Mouse (Mus musculus) forelimb bud, embryonic 11.5 days (tissue): ENCODE measurements around the gene Rnf181.

Source experiments
- DNase-seq: peaks from one replicate; pipeline ENCODE4 v3.0.0-alpha.2; 2012; ENCODE audit warnings: low read depth, low spot score

Rnf181 gene

GRCm38 (mm10) chr6:72360599-72360935, 6.2 kb downstream of the Rnf181 start:
- no peak for DNase-seq

DNA sequence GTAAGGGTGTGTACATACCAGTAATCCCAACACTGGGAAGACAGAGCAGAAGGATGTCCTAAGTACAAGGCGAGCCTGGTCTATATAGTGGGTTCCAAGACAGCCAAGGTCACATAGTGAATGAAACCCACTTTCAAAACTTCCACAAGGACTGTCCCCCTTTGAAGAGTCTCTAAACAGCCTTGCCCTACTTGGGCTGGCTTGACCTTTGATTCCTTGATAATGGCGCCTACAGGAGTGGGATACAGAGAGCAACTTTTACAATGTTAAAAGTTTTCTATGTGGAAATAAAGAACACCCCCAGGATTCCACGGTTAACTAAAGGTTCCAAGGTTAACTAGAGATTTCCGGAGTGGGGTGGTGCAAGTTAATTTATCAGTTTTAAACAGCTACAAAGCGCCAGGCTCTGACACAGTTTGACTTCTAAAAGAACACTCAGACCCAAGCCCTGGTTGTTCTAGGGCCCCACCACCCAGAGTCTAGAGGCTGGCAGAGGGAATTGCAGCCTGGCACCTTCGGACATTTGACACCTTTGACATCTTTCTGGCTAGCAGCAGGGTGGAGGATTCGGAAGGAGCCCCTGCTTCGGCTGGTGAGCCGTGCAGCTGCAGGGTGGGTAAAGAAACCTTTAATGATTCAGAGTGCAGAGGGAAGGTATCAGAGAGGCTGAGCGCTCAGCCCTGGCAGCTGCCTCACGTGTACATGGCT, 6.7 kb downstream of the Rnf181 start:
- DNase-seq, result no peak

GRCm38 (mm10) chr6:72359343-72359742, 7.4 kb downstream of the Rnf181 start:
- DNase-seq, result no peak

GRCm38 (mm10) chr6:72358086-72358764, 8.5 kb downstream of the Rnf181 start:
- DNase-seq, result no peak

GRCm38 (mm10) chr6:72357164-72358079, 9.3 kb downstream of the Rnf181 start:
- no peak for DNase-seq

DNA sequence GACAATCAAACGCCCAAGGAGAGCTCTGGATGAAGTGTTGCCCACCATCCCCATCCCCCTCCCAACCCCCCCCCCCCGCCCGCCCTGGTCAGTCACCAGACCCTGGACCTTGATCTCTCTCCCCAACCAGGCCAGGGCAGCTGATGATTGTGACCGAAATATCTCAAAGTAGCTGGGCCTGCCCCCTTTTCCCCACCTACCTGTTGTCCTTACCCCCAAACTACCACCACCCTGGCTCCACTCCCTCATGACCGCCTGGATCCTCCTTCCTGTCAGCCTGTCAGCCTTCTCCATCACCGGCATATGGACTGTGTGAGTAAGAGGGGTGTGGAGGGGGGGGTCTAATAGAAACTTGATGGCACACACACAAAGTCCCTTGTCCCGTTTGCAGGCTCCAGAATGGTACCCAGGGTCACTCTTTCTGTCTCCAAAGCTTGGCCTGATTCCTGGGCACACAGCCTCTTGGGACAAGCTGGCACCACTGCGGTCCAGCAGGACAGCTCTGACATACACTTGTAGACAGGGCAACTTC, 10.7 kb downstream of the Rnf181 start:
- DNase-seq, result no peak

DNA sequence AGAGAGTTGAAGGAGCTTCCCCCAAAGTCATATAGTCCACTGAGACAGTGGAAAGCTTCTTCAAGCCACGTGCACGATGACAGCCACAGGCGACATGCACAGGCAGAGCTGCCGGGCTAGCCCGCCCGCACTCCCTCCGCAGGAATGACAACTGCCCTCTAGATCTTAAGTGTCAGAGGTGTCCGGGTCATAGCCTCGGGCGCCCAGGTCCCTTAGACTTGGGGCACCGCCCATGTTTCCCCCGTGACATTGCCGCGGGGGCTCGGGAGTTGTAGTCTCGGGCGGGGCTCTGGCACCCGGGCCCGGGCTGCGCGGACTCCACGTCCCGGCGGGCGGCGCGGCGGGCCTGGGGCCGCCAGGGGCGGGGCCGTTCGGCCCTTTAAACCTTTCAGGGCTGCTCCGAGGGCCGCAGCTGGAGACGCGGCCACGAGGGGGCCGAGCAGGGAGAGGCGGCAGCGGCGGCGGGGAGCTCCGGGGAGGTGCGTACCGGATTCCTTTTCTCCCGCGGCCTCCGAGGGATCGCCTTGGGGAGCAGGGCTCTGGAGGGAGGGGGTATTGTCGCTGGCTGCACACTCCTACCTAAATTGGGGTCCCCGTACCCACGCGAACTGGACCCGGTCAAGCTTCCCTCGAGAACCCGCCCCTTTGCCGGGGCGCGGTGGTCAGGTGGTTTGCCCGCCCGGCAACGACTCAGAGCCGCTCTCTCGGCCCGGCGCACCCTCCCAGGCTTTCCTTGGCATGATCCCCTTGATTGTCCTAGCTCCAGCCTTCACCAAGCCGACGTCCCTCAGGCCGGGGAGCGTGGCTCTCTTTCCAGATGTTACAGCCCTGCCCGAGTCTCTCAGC, 11.5 kb downstream of the Rnf181 start, which contains the start of gene Tmem150a:
Gene Tmem150a, plus strand, starts transcription at position 382 of the 846 bp plus-strand sequence.
- DNase-seq, result peak; percentile 57

DNA sequence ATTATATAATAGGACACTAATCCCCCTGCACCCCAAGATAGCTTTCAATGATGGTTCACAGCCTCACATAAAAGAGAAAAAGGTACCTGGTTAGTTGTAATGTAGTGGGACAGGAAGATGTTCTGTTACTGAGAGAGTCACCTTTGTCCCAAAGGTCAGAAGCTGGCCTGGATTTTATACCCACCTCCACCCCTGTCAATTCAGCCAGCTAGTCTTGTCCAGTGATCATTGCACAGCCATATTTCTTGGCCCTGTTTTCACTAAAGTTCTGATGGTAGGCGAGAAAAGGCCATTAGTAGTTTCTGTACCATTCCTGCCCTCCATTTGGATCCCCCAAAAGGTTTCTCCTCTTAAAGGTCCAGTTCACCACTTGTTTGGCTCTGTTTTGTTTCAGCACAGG, 12.7 kb downstream of the Rnf181 start:
- DNase-seq, result no peak

DNA sequence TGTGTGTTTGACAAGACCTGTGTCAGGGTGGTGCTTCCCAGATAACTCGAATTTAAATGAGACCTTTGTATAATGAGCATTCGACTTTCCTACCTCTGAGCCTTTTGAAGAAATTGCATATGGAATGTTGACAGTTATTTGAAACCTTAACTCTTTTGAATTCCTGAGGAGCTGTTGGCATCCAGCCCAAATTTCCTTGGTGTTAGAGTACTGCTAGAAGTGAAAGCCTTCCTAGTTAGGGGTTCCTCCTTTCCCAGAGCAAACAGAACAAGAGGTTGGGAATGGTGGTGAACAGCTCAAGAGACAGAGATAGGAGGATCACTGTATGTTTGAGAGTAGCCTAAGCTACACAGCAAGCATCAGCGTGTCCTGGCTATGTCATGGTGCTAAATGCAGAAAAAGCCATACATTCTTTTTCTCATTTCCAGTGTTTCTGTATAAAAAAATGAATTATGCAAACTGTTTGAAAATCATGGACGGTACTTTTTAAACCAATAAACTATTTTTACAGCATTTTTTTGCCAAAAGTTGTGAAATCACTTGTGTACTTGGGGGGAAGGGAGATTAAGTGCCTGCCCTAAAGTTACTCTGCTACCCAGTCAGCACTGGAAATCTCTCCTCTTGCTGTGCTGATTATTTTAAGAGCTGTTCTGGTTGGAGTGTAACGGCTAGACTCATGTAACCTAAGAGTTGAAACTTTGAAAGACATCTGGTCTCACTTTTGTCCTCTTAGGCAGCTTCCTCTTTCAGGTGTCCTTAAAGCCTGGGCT, 13.9 kb downstream of the Rnf181 start:
- DNase-seq, result no peak

DNA sequence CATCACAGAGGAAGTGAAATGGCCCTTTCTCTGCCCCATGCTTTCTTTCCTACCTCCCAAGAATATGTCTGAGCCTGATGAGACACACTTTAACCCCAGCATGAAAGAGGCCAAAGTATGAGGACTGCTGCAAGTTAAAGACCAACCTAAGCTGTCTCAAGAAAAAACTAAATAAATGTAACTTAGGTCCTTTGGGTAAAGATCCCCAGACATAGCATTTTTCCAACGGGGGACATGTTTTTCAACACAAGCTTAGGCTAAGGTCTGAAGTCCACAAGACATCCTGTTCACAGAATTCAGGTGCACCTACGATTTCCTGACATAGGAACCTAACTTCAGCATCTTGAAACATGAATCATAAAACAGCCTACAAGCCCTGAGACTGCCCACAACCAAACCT, 16.5 kb downstream of the Rnf181 start:
- DNase-seq, result no peak

- no peak for DNase-seq
Measured at GRCm38 (mm10) chr6:72348411-72348810, 18.3 kb downstream of the Rnf181 start.

- peak; percentile 74 for DNase-seq
Measured at GRCm38 (mm10) chr6:72347166-72347941, 19.4 kb downstream of the Rnf181 start, which contains the start of gene 0610030E20Rik. 0610030E20Rik (plus strand) TSS chr6:72347317.

GRCm38 (mm10) chr6:72346261-72346660, 20.5 kb downstream of the Rnf181 start:
- no peak for DNase-seq

DNA sequence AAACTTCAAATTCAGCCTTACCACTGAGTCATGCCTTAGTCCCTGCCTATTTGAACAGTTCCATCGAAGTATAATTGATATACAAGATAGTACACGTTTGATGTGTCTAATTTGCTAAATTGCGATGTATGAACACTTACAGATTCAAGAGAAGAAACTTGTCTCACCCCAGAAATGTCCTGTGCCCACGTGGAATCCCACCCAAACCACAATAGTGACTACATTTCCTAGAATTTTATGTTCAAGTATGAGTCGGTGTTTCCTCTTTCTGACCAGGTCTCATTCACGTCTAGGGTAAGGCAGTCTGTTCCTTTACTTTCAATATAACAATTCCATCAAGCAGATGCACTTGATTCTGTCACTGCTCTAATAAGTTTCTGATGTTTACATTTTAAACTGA, 21.1 kb downstream of the Rnf181 start:
- DNase-seq, result no peak

DNA sequence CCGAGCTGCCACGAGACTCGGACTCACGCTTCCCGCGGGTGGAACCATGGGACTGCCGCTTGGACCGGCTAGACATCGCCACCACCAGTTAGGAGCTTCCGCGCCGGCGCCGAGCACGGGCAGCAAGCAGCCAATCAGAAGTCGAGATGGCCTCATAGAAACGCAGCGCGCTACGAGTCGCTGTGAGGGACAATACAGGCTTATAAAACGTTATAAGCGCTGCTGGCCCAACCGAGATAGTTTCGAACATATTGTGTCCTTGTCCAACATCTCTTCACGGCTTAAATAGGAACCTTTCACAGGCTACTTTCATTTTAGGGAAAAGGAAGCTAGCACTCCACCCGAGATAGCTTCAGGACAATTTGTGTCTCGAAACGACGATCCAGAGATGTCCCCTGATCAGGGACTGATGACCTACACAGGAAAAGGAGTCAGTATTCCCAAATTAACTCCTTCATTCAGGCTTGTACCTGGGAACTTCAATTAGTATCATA, 21.6 kb downstream of the Rnf181 start, which contains the start of gene Usp39:
Gene Usp39, minus strand, starts transcription at position 111 of the 494 bp plus-strand sequence.
- peak; percentile 94 for DNase-seq

DNA sequence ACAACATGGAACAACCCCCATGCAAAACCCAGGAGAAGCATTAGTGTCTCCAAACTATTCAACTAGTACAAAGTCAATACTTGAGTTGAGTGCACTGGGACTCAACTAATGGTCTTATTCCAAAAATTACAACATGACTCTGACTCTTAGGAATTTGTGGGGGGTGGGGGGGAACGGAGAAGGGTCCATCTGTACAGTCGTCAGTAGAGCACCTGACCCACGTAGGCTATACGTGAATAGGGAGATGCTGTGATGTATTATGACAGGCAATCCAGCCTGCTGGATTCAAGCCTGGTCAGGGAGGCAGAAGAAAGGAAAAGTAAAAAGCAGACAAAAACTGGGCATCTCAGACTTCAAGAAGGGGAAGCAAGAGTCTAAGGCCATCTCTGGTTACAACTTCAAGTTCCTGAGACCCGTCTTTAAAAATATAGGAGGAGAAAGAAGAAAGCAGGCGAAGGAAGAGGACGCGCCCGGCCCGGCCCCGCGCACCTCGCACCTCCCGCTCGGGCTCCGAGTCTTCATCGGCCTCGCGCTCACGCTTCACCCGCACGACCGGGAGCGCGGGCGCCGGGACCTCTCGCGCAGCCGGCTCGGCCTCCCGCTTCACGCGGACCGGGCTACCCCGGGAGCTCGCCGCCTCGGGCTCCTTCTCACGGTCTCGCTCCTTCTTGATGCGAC, 22.2 kb downstream of the Rnf181 start:
- DNase-seq, result no peak

DNA sequence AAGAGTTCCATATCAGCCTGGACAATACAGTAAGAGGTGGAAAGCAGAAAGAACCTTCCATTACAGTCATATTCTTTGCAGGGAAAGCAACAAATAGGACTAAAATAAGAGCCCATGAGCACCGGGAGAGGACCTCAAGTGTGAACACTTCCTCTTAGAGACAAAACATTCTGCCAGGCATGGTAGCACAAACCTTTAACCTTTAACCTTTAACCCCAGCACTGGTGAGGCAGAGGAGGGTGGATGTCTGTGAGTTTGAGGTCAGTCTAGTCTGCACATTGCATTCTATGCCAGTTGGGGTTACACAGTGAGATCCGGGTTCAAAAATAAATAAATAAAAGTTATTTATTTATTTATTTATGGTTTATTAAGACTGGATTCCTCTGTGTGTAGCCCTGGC, 26.3 kb downstream of the Rnf181 start:
- DNase-seq, result no peak

GRCm38 (mm10) chr6:72333111-72333510, 33.6 kb downstream of the Rnf181 start:
- no peak for DNase-seq

DNA sequence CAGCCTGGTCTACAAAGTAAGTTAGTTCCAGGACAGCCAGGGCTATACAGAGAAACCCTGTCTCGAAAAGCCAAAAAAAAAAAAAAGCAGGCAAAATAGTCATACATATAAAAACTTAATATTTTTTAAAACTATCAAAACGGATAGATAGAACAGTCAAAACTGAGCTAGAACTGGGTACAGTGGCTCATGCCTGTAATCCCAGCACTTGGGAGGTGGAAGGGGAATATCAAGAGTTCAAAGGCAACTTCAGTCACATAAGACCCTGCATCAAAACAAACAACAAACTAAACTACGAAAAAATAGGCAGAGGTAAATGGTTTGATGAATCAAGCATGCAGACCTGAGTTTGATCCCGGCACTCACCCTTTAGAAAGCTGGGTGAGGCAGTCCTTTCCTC, 36.6 kb downstream of the Rnf181 start:
- no peak for DNase-seq
